Mouse (Mus musculus): ENCODE measurements around the gene Adora2a.
"Not testable (repeated sequence)": the region's sequence is repeated elsewhere in the genome, so short reads cannot be mapped to it uniquely, and the experiment has no call there.

Adora2a gene

GRCm38 (mm10) chr10:75350564-75350963 is 33.9 kb downstream of the Adora2a start:
- DNase-seq (ENCODE audit: low spot score) = no peak

- DNase-seq (ENCODE audit: low spot score) = no peak
Observed at GRCm38 (mm10) chr10:75352541-75352940, 35.9 kb downstream of the Adora2a start.

GRCm38 (mm10) chr10:75353838-75354241 is 37.2 kb downstream of the Adora2a start:
- DNase-seq (ENCODE audit: low spot score) = not testable (repeated sequence)

GRCm38 (mm10) chr10:75355341-75355740 is 38.7 kb downstream of the Adora2a start:
- DNase-seq (ENCODE audit: low spot score) = no peak

- DNase-seq (ENCODE audit: low spot score) = peak; percentile 73
Observed at GRCm38 (mm10) chr10:75364214-75364690, 47.6 kb downstream of the Adora2a start.

- DNase-seq (ENCODE audit: low spot score) = no peak
Observed at GRCm38 (mm10) chr10:75364796-75365195, 48.1 kb downstream of the Adora2a start.

GRCm38 (mm10) chr10:75365231-75365633 is 48.6 kb downstream of the Adora2a start:
- DNase-seq (ENCODE audit: low spot score) = peak; percentile 47

- not testable (repeated sequence) for DNase-seq (ENCODE audit: low spot score)
Observed at GRCm38 (mm10) chr10:75373655-75374351, 57.1 kb downstream of the Adora2a start.

- DNase-seq (ENCODE audit: low spot score) = no peak
Observed at GRCm38 (mm10) chr10:75378688-75379087, 62.0 kb downstream of the Adora2a start.

Measured in testis, postnatal 10 days (tissue).